Mouse (Mus musculus) gastrocnemius, postnatal 4 days (tissue): ENCODE measurements around the gene Slc38a9. TPM values are rescaled to one million over a fixed set of nuclear protein-coding genes. Genes with fewer than 3 reads are reported as not detected.
A peak's percentile ranks its signal among the peaks of the same experiment; 100 is the strongest.

Experiments used
- DNase-seq, 2 experiments: peaks; one replicate each; pipeline ENCODE4 v3.0.0; 2021 to 2022; ENCODE audit warnings: low spot score in 2 of 2, mixed read lengths in 2 of 2
- total RNA-seq, 2 experiments: library from RNA; stranded (reverse); gene quantifications; 2 replicates each; pipeline ENCODE4 v1.2.3; 2021

Slc38a9 gene
- total RNA-seq, 2 experiments from 2014 or later = 10.3 to 12.0 TPM

DNA sequence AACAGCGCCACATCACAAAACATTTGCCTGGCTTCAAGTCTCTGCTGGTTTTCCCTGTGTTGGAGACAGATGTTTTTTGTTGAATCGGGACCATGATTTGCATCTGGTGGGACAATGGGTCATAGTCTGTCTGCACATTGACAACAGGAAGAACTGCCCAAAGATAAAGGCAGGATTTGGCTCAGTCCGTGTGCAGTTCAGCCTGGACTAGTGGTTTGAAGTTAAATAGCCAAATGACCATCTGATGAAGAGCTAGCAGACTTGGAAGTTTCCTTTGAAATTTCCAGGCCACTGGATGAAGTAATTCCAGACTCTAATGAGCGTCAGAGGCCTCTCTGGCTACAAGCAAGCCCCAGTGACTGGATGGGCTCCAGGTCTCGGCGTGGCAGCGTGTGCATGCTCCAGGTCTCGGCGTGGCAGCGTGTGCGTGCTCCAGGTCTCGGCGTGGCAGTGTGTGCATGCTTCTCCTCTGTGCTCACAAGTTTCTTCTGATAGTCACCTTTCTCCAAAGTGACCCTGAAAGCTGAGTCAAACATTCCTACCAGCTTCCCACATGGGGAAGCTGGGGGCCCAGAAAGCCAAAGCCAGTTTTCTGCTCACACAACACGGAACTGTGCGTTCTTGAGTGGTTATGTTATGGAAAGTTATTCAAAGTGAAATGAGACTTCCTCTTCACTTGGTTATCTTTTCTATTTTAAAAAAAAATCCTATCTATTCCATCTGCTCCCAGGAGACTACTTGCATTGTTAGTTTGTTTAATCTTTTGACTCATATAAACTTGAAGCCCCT is 83.7 kb downstream of the Slc38a9 start:
- peak in 1 of 2 experiments; percentile 51 for DNase-seq

DNA sequence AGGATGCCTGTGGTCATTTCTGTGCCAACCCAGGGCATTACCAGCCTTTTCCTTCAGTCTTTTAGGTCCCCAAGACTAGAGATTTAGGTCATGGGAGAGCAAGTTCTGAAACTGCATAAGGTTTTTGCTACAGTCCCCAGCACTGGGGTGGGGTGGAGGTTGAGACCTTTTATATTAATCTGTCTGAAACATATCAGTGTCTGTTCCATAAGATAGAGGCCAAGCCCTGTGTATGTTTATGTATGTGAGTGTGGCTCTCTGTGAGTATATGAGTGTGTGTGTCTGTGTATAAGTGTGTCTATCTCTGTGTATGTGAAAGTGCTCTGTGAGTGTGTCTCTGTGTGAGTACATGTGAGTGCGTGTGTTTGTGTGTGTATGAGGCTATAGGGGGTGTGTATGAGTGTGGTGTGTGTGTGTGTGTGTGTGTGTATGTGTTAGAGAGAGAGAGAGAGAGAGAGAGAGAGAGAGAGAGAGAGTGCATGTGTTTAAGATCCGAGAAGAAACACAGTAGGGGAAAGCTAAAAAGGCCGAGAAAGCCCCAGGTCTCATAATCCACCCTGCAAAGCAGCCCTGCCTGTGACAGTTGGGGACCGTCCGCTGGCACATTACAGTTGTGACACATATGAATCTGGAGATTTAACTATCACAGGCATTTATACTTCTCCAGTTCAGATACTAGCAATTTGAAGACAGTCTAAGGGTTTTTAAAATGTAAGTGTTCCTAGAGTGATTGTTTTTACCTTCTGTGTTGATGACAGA is 85.6 kb downstream of the Slc38a9 start:
- DNase-seq = no peak

DNA sequence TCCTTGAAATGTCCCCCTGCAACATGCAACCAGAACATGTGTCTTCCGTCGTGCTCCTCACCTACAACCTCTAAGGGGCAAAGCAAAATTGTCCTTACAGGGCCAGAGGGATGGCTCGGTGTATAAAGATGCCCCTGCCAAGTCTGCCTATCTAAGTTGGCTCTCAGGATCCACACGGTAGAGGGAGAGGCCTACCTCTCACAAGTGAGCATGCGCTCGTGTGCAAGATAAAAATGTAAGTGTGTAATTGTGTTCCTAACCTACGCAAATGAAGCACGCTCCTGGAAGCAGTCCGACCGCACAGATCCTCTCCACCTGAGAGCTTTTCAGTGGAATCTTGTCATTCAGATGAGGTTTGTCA is 86.1 kb downstream of the Slc38a9 start:
- DNase-seq = no peak

DNA sequence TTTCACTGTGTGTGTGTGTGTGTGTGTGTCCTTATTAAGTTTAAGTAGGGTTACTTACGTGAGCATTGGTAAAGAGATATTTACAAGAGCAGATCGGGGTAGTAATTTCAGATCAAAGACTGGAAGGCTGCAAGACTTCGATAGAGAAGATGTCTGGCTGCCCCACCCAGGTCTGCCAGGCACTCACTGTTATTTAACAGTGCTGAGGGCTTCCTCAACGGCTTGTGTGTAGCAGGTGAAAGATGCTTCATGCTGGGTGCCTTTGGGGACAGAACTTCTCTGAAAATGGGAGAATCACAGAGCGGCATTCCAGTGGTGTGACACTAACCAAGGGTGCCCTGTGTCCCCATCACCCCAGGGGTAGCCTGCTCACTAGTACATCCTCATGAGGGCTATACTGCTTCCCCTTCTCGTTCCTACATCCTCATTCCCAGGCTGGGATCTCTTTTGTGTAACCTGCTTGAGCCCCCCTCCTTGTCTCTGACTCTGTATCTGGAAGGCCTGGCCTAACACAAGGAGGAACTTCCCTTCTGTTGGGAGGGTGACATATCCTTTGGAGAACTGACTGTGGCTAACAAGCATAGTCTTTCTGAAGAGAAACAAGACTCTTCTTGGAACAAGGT is 87.4 kb downstream of the Slc38a9 start:
- DNase-seq = no peak

DNA sequence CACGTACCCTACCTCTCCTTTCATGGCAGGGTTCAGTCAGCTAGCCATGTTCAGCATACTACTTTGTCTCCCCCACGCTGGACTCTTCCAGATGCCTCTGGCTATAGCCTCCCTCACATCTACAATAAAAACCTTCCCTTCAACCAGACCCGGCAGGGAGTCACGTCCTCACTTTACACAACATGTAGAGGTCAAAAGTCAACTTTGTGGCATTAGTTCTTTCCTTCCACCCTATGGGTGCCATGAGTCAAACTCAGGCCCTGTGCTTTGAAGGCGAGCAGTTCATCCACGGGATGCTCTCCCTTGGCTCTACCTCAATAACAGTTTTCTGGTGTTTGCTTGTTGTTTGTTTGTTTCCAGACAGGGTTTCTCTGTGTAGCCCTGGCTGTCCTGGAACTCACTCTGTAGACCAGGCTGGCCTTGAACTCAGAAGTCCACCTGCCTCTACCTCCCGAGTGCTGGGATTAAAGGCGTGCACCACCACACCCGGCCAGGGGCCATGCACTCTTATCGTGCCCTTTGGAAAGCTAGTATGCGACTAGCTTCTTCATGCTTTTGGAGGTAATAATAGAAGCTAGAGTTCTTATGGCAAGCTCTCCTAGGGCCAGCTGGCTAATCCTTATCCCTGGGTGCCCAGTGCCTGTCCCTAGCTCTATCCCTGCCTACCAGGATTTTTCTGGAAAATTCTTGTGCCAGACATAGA is 88.4 kb downstream of the Slc38a9 start:
- DNase-seq = no peak

DNA sequence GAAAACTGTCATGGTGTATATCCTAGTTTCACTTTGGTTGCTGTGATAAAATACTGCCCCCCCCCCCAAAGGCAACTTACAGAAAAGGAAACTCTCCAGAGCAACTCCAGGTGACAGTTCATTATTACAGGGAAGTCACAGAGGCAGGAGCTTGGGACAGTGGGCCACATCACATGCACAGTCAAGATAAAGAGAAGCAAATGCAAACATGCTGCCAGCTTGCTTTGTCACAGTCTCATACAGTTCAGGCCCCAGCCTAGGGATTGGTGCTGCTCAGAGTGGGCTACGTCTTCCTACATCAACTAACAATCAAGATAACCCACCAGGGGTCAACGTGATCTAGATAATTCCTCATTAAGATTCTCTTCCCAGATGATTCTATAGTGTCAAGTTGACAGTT is 89.3 kb downstream of the Slc38a9 start:
- no peak for DNase-seq

DNA sequence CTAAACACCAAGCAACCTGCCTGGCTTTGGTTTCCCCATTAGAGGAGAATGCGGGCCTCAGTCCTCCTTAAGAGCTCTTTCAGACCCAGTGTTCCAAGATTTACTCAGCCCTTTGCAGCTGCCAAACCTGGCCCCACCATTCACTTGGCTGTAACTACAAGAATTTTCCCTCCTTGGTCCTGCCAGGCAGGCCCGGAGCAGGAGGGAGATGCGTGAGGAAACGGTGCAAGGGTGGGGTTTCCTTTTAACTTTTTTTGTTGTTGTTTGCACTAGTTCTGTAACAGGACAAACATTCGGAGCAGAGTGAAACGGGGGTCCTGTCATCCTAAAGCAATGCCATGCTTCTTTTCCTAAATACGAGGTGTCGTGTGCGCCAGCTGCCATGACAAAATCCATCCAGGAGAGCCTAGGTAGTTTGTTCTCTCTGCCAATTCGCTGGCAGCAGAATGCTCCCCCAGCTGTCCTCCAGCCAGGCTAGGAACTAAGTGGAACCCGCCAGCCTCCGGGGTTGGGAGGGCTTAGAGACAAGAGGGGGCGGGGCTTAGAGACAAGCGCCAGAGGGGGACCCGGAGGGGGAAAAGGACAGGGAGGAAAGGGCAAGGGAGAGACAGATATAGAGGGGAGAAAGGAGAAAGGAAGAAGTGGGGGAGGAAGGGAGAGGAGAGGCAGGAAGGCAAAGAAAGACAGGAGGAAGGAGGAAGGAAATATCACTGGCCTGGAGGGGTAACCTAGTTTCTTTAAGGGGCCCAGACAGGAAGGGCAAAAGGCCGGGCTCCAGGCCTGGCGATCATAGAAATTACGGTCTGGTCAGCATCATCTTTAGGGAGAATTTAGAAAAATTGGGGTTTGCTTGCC is 91.1 kb downstream of the Slc38a9 start:
- peak; percentile 70 to 80 for DNase-seq

DNA sequence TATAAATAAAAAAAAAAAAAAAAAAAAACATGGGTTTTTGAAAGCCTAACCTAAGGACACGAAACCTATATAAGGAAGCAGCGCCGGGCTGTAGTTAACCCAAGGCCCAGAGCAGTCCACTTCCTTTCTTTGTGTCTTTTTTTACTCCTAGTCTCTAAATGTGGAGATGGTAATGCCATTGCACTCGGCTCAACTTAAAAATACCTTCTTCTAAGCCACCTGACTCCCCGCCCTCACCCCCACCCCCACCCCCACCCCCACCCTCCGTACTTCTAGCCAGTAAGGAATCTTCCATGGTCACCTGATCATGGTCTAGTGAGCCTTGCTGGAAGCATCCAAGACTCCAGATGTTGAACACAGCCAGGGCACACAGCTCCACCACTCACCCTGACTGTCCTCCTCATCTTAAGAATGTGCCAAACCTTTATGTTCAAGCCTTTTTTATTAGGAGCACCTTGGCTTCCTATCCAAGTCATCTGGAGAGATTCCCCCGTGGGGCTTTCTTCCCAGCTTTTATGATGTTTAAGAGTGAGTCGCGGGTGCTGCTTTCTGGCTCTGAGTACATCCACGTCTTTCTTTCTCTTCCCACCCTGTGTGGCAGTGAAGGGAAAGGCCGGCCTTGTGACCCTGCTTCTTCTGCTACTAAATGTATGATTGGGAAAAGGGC is 91.9 kb downstream of the Slc38a9 start:
- peak in 1 of 2 experiments; percentile 12 for DNase-seq

DNA sequence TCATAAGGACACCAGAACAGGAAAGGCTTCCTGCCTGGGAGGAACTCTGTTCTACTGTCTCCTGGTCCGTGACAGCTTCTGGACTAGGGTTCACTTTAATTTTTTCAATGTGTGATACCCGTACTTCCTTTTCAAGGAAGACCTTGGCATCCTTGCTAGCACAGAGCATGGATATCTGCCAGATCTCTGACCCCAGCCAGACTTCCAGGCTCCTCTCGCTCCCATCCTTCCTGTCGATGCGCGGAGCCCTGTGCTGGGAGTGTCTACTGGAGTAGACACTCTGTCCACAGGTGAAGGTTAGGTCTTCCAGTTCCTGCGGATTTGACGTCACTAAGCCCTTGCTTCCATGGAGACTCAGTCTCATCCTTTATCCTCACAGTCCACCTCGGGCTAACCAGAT is 93.0 kb downstream of the Slc38a9 start:
- peak in 1 of 2 experiments; percentile 9 for DNase-seq

DNA sequence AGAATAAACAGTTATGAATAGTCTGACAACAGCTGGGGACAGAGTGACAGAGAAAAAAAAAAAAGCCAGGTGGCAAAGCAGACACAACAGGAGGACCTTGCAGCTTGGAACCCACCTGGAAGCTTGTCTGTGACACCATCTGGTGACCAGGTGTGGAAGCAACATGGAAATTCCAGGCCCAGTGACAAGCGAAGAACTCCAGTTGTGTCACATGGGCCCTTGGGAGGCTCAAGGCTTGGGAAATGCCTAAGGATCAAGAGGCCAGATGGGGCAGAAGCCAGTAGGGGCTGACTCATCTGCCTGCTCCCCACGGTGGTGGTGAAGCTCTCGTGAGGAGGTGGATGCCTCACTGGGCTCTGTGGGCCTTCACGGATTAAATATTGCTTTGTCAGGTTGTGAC is 94.3 kb downstream of the Slc38a9 start:
- peak in 1 of 2 experiments; percentile 17 for DNase-seq

DNA sequence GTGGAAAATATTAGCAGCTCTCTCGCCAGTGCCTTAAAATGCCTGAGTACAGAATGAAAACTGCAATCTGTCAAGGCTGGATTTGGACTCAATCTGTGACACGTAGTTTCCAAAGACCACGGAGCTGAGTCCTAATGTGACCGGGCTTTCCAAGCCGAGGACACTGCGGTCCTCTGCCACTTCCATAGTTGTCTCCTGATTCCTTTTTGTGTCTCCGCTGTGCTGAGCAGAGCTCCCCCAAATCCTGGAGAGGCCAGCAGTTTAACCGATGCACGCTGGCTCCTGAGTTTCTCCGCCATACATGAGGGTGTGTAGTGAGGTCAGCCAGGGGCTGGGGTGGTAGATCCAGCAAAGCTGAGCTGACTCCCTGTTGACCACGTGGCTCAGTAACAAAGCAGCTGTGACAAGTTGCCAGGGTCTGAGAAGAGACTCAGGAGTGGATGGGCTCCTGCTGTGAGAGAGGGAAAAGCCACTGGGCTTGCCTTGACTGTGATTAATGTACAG is 95.0 kb downstream of the Slc38a9 start:
- peak in 1 of 2 experiments; percentile 73 for DNase-seq

DNA sequence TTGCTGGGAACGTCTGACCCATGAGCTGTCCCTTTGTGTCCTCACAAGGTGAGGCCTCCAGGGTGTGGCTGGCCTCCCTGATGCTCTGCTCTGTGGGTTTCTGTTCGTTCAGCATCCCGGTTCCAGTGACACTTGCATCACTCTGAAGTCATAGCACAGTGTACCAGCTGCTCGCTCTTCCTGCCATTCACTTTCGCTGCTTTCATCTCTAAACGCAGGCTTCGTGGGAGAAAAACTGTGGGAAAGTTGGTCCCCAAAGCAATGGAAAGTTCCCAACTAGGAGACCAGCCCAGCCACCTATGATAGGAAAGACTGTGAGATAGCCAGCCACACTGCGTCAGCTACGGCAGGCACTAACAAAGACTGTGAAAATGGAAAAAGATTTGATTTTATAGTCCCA is 96.8 kb downstream of the Slc38a9 start:
- DNase-seq = no peak

DNA sequence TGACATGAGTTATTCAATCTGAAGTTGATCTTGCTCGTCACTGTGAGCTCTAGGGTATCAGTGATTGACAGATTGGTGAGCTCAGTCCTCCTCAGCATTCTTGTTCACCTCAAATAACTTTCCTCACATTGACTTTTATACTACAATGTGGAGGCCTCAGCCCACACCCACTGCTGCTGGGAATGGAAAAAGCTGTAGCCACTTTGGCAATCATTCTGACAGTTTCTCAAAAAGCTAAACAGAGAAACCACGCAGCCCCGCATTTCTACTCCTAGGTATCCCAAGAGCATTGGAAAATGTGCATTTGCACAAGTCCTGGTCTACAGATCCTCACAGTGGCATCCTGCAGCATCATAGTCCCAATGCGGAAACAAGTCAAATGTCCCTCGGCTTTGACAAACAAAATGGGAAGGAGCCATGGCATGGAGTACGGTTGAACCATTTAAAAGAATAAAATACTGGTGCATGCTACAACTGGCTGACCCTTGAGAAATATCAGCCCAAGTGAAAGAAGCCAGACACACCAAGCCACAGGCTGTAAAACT is 98.1 kb downstream of the Slc38a9 start:
- no peak for DNase-seq

DNA sequence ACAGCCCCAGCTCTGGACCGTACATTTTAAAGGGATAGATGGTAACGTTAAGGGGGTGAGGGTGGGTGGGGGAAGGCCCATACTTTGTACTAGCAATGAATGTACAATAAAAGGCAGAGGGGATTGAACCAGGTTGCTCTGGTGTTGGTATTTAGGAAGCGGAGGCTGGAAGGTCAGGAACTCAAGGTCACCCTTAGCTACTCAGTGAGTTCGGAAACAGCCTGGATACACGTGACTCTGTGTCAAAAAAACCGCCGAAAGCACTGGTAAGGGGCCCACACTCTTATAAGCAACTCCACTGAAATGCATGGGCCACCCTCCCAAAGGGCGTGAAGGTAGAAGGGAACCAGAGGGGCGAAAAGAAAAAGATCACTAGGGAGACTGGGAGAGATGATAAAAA is 98.8 kb downstream of the Slc38a9 start:
- DNase-seq = no peak

DNA sequence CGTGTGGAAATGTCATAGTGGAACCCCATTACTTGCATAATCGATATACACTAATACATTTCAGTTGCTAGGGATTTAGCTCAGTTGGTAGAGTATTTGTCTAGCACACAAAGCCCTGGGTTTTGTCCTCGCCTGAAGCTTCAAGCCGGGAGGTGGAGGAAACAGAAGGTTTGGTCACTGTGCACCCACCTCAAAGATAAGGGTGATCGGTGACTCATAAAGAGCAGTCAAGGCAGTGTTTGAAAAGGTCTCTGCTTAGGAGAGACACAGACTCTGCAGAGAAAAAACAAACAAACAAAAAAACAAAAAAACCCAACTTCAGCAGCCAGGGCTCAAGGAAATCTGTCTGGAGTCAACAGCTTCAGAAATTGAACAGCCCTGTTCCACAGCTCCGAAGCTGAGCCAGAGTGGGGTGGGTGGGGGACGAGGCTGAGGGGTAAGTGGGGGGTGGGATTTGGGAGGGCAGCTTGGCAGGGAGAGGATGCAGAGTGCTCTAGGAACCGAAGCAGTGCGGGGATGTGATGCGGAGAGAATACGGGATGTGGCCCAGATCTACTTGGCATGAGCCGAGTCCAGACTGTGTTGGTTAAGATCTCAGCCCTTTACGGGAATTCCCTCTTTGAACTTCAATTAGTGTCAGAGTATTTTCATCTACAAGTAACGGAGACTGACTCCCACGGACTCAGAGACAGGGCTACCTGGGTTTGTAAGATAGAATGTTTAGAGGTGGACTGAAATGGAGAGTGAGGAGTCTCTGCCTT is 99.4 kb downstream of the Slc38a9 start:
- no peak for DNase-seq

DNA sequence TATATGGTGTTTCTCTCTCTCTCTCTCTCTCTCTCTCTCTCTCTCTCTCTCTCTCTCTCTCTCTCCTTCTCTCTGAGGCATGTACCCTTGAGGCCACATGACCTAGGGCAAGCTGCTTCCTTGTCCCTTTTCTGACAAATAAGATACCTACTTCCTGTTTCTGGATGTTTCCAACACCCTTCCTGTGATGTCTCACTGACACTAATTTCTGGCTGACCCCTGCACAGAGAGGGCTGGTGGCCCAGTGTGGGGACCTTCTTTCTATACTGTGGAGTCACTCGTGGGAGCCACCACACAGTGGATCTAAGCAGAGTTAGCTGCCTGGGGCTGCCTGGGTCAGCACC is 100.0 kb downstream of the Slc38a9 start:
- DNase-seq = no peak

DNA sequence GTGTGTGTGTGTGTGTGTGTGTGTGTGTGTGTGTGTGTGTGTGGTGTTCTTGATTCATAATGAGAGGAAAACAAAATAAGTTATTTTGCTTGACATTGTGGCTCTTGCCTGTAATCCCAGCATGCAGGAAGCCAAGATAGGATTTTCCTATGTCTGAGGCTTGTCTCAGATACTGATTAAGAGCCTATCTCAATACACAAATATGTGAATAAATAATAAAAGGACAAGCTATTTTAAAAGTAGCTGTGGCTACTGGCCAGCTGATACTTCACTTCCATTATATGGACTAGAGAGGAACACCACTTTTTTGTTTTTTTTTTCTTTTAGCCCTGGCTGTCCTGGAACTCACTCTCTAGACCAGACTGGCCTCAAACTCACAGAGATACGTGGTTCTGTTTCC is 101.2 kb downstream of the Slc38a9 start:
- no peak for DNase-seq

DNA sequence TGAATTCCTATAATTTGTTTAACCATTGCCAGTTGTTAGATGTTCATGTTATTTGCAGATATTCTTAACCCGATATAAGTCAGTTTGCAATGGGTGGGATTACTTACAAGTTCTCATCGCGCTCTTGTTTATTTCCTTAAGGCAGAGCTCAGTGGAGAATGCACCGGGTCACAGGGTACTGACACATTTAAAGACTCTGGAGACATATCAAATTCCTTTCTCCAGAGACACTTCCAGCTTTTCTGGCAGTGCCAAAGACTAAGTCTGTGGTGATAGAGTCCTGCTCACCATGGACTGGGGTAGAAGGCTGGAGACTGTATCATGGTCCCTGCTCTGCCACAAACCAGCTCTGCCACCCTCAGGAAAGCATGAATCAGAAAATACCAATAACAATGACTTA is 102.0 kb downstream of the Slc38a9 start:
- no peak for DNase-seq

DNA sequence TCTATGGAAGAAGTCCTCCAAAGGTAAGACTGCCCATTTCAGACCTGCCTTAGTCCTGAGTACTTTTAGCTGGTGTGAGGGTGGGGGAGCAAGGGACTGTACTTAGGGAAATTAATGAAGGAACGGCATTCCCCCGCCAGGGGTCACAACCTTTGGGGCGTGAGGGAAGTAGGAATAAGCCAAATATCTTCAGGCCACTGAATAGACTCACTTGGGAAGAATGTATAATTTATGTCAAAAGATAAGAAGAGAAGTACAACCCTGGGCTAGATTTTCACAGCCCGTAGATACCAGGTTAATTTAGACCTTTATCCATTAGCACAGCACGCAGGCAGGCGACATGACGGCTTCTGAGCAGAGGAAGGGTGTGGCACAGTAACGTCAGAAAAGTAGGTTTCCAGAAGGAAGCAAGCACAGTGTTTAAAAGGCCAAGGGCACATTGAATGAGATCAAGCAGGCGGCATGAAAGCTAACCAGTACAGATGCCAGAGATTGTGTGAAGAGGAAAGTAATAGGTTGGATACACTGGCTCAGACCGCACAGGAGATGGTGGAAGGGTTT is 103.1 kb downstream of the Slc38a9 start:
- no peak for DNase-seq
